Mouse (Mus musculus) right cerebral cortex, adult 18-20 months (tissue): ENCODE data around the gene Tusc1.

Experiments
- DNase-seq: peaks from one replicate; pipeline ENCODE4 v3.0.0; 2022; ENCODE audit warnings: mixed read lengths

Gene Tusc1

DNA sequence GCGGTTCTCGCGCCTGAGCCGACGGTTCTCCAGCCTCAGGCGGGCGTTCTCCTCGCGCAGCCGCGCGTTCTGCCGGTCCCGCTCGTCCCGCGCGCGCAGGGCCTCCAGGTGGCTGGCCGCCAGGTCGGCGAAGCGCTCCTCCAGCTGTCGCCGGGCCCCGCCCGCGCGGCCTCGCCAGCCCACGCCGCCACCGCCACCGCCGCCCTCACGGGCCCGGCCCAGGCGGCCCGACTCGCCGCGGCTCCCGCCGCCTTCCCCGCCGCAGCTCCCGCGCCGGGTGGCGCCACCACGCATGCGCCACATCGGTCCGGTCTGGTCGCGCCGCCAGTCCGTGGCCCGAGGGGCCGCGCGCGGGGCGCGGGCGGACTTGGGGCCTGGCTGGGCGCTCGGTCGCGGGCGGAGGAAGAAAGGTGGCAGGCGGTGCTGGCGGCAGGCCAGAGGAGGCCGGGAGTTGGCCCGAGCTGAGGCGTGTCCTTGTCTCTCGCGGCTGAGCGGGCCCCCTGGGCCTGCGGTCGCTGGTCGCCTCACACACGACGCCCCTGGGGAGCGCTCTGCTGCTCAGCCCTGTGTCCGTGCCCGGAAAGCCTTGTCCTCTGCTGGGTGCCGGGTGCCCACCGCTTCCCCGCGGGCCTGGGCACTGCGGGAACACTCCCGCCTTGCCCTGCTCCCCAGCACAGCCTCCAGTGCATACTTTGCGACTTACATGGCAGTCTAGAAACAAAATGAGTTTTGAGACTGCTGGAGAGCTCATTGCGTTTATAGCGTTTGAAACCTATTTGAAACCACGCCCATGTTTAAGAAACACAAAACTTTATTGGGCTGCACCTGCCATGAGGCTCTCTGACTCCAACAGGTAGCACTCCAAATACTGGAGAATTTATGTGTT lies at the start of gene Tusc1:
TSS of gene Tusc1 (minus strand) at position 394 of the 886 bp plus-strand sequence.
- DNase-seq, result peak; percentile 81

DNA sequence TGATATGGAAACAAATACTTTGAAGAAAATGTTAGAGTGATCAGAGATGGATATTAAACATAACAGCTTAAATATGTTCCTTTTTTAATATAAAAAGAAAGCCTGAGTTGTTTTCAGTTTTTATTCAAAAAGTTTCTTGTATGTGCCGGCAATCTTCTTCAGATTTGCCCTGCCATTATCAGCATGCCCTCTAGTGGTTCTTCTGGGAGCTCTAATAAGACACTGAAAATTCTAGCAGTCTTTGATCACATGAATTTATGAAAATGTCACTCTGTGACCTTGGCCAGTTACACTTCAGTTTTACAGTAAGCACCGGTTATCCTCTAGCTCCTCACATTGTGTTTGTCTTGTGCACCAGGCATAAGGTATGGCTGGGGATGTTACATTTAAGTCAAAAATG lies 17.6 kb upstream of the Tusc1 start:
- no peak for DNase-seq

GRCm38 (mm10) chr4:93344357-93344756 lies 9.0 kb upstream of the Tusc1 start:
- DNase-seq, result no peak

GRCm38 (mm10) chr4:93341568-93341967 lies 6.3 kb upstream of the Tusc1 start:
- DNase-seq, result no peak

DNA sequence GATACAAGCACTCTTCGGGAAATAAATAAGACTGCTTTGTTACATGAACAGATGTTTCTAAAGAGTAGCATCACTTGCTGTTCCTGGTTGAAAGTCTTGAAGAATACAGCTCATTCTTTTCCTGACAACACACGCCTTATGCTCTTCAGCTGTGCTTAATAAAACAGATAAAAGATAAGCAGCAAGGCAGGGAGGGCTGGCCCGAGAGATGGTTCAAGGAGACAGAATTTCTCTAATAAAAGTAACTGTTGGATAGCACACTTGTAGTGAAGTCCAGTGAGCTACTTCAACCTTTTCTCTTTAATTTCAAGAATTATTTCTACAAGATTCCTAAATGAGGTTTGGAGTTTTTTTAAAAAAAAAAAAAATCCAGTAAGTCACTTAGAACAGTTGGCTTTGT lies 2.7 kb upstream of the Tusc1 start:
- no peak for DNase-seq

DNA sequence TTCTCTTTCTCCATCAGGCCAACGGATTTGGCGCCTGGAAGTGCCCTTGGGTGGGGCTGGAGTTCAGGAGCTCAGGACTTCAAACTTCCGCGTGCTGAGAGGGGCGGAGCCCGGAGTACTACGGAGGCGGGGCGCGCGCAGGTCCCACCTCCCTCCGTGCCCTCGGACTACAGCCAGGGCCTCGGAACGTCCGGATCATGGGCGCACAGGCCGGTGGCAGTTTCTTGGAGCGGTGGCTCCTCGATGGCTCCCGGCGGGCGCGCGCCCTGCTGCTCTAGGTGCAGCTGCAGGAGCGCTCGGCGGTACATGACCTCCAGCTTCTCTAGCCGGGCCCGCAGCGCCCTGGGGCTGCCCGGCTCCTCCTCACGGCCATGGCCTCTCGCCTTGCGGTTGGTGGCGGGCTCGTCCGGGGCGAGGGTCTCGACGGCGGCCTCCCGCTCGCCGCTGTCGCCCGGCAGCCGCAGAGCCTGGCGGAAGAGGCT lies 634 bp downstream of the Tusc1 start:
- peak; percentile 76 for DNase-seq

DNA sequence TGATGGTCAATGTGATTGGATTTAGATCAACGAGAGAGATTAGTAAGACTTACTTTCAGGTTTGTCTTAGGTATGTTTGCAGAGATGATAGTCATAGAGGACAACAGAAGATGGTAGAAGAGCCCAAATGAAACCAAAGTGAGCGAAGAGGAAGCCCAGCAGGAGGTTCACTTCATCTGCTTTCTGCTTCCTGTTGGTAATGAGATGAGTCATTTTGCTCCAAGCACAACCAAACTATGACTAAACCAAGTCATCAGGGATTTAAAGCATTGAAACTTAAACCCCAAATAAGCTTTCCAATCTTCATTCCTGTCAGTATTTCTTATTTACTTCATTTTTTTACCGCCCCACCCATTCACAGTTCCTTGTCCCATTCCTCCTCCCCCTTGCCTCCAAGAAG lies 27.8 kb downstream of the Tusc1 start:
- no peak for DNase-seq

DNA sequence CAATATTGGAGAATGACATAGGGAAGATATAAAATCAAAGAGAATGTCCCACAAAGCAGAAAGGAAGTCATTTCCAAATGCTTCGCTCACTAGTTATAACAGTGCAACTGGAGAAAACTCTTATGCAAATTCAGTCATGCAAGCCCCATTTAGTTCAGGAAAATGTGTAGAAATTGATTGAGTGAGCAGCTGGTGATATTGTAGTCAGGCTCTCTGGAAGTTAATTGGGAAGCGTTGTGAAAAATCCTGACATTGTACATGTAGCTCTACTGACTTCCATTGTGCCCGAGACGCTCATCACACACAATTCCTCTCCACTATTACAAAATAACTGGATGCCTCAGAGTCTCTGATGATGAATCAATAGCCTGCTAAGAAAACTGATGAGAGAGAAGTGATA lies 49.2 kb downstream of the Tusc1 start:
- no peak for DNase-seq
